Mouse (Mus musculus) thymus, postnatal 0 days (tissue): ENCODE data around the gene Pla2g12a. TPM values are rescaled to one million over a fixed set of nuclear protein-coding genes. Genes with fewer than 3 reads are reported as not detected.
A peak's percentile ranks its signal among the peaks of the same experiment; 100 is the strongest.

Source experiments
- DNase-seq: peaks from one replicate; pipeline ENCODE4 v3.0.0-alpha.2; 2015; ENCODE audit warnings: low spot score
- polyA plus RNA-seq: library from polyadenylated mRNA; unstranded; fragments of >200 nt; fragmentation: Nextera tagmentation; extraction: Ambion mirVana; gene quantifications from 2 replicates; pipeline ENCODE4 v1.2.1, GENCODE M21; 2015

Gene Pla2g12a
- 71.7 and 77.5 TPM in 2 replicates for polyA plus RNA-seq

DNA sequence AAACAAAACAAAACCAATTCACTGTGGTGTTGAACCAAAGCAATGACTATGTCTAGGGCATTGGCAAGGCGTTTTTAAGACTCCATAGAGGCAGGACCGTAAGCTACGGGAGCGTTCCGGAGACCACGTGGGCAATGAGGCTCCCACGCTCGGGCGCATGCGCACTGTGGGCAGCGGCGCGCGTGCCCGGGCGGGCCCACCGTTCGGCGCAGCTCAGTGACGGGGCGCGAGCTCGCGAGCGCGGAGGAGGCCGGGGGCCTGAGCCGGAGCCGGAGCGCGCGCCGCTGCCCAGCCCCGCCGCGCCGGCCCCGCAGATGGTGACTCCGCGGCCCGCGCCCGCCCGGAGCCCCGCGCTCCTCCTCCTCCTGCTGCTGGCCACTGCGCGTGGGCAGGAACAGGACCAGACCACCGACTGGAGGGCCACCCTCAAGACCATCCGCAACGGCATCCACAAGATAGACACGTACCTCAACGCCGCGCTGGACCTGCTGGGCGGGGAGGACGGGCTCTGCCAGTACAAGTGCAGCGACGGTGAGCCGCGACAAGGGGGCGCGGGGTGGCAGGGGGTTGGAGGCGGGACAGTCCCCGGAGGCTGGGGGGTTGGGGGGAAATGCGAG is at the start of gene Pla2g12a:
Gene Pla2g12a (plus strand): TSS at position 202 of the 617 bp plus-strand sequence.
- DNase-seq: peak; percentile 92

DNA sequence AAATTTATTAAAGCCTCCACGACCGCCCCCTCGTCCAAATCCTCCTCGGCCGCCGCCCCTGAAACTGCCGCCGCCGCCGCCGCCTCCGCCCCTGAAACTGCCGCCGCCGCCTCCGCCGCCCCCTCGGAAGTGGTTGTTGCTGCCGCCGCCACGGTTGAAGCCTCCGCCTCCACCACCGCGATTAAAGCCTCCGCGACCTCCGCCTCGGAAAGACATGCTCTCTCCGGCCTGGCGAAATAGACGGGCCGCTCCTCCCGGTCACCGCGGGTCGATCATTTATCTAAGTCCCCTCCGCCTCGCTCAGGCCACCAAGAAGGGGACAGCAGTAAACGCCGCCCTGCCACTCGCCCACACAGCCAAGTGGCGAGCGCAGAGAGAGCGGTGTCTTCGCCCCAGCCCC is 47.8 kb upstream of the Pla2g12a start:
- peak; percentile 51 for DNase-seq

DNA sequence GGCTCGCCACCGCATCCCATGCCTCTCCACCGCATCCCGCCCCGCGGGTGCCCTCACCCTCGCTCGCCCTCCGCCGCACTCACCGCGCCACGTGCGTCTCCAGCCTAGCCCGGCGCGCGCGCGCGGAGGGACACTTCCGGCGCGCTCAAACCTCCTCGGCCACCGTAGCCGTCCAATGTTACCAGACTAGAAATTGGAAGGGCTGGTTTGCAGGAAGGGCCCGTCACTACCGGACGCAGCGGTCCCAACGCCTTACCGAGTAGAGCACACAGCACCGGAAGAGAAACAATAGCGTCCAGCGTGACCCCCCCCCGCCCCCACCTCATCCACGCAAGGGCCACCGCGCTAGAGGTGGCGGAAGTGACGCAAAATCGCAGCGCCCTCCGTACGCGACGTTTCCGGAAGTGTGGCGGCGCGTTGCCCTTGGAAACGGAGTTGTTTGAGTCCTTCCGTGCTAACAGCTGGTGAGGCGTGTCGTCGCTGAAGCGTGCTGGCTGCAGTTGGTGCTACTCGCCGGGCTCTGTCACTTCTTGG is 47.3 kb upstream of the Pla2g12a start, which contains the start of gene Gar1:
Gene Gar1 (minus strand): TSS at position 362 of the 534 bp plus-strand sequence.
- DNase-seq: peak; percentile 98

DNA sequence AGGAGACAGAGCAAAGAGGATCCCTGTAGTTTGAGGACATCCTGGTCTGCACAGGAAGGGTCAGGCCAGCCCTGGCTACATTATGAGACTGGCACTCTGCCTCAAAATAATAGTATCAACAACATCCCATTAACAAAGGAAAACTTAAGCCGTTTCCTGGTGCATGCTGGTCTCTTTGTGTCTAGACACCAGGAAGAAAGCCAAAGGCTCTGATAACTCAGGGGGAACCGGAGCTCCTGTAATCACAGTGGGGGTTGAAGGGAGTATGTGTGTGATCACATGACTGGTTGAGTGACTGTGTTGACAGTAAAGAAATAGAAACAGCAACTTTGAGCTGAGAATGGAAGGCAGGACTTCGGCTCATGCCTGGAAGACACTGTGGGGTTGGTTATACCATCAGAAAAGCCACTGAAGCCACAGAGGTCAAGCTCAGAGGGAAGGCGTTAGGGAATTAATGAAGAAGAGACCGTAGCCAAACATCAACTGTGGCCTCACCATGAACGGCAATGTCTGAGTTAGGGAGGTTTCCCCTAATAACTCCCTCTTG is 42.9 kb upstream of the Pla2g12a start, which contains the start of gene Cfi:
Gene Cfi (plus strand): TSS at position 497 of the 547 bp plus-strand sequence.
- DNase-seq: no peak

DNA sequence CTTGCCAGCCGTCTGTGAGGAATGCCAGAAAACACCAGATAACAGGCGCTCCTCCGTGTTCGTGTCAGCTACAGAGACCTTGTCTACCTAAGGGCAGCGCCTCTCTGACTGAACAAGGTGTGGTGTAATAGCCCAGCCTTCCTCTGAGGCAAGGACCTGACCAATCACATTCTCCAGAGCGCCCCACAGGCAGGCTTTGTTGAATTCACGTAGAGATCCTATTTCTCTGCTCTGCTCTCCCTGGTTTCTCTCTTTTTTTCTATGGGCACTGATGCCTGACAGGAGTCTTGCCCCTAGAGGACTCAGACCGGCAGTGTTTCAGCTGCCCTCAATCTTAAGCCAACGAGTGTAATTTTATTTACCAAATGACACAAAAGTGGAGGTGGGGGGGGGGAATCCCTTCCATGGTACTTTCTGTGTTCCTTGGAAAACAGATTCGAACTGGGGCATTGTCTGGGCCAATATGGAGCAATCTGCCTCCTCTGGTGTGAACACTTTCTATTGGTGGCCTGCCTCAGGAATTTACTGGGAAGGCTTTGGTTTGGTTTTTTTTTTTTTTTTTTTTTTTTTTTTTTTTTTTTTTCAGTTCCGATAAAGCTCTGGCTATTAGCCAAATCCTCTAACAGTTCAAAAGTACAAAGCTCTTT is 42.2 kb upstream of the Pla2g12a start:
- no peak for DNase-seq

DNA sequence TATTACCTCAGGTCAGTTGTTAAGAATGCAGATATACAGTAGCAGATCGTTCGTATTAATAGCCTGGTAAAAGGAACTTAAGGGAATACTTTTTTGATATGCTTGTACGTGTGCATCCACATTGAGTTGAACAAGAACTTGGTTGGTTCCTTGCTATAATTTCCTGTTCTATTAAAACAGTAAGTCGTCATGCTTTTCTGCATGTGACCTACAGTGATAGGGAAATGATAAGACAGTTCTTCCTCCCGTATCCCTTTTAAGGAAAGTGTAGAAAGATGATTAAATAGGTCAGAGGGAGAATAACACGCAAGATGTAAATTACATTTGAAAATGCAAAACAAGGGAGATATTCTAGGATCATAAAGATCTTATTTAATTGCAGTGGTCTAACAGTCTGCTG is 41.4 kb upstream of the Pla2g12a start:
- DNase-seq: no peak

DNA sequence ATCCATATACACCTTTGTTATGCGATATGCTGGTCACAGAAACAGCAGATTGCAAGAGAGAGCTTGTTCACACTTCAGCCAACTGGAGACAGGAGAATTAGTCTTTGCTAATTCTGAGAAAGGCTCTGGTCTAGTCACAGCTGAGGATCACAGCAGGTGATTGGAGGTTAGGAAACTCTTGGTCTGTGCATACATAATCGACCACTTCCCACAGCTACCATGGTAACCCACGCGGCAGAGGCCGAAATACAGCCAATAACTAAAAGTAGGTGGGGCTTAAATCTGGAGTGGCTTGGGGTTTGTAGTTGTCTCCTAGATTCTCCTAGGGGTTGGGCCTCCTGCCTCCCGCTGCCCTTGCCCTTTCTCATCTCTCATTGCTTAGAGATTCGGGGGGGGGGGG is 40.4 kb upstream of the Pla2g12a start:
- no peak for DNase-seq

DNA sequence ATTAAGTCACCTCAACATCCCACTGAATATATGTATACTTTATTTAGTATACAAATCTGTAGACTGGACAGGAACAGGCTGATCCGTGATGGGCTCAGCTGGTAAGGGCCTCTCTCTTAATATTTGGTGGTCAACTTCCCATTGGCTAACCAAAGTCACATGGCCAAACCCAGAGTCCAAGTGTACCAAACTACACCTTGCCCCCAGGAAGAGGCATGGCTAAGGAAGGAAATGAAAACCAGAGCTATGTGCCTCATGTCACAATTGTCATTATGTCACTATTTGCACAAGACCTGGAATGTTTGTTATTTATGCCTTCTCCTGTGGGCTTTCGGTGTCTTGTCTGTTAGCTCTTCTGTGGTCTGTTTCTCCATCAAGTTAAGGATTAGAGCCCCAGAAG is 32.5 kb upstream of the Pla2g12a start:
- DNase-seq: no peak

DNA sequence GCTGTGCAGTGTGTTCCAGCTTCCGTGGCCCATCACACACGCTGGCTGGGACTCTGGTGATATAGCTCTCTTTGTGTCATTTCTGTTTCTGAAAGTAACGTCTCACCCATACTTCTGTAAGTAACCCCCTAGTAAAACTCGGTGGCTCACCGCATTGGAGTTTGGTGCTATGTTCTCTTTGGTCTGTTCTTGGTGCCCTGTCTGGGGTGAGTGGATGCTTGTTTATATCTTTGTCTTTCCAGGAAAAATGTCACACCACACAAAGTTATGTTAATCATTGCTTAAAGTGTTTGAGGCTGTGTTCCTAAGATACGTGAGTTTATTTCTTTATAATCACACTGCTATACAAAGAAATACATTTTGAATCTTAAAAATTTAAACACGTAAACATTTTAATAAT is 31.6 kb upstream of the Pla2g12a start:
- no peak for DNase-seq

DNA sequence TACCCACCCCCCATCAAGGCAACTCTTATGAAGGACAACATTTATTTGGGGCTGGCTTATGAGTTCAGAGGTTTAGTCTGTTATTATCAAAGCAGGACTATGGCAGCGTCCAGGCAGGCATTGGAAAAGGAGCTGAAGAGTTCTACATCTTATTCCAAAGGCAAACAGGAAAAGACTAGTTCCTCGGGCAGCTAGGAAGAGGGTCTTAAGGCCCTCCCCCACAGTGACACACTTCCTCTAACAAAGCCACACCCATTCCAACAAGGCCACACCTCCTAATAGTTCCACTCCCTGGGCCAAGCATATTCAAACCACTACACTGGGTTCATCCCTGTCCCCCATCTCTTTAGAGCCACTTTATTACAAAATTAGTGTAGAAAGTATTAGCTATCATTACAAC is 15.8 kb upstream of the Pla2g12a start:
- DNase-seq: no peak

DNA sequence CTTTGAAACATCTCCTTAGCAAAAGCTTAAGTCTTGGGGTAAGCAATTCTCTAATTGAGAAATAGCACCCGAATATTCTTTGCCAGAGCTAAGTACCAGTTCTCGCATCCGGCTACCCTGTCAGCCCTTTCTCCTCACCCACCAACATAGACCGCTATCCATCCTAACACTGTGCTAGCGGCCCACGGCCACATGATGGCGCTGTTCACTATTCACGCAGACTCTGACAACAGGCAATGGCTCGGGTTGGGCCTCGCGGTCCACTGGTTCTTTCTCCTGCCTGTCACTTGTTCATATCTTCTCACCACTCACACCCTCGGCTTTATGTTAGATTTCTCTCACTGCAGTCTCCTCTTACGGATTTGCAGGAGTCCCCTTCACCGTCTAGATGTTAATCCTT is 14.7 kb upstream of the Pla2g12a start:
- DNase-seq: peak; percentile 52

DNA sequence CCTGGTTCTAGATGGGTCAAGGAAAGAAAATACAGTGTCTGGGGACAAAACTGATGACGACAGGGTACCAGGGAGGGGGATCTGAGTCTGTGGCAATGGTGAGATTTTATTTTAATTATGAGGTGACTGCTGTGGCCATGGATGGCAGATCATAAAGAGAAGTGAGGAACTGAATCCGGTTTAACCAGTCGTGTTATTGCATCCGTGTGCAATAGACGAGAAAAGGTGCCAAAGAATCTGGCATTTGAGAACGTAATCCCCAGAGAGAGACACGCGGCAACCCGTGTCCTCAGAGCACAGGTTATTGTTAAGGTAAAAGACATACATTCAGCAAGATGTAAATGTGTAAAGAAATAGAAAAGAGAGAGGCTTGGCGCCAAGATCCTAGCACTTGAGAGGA is 1.1 kb upstream of the Pla2g12a start:
- DNase-seq: no peak

DNA sequence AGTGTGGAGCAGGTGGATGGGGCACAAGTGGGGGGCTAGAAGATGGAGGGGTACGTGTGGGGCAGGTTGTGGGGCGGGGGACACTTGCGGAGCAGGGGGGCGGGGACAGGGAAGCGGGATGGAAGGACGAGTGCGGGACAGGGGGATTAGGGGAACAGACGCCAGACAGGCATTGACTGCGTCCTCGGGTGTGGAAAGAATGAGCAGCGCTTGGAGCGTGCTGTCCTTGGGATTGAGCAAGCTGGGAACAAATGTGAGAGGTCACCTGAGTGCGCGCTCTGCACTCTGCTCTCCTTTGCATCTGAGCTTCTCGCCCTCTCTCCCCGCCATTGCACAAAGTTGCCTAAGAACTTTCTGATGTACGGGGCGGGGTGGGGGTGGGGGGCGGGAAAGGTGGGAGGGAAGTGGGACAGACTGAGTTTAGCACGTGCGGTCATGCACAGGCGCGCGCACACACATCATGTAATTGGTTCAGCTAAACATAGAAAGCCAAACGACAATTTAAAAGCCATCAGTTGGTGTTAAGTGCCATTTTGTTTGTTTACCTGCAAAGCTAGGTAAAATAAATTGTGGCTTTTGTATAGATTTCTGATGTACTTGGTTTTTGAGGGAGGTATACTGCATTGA is 838 bp downstream of the Pla2g12a start:
- DNase-seq: peak; percentile 59

DNA sequence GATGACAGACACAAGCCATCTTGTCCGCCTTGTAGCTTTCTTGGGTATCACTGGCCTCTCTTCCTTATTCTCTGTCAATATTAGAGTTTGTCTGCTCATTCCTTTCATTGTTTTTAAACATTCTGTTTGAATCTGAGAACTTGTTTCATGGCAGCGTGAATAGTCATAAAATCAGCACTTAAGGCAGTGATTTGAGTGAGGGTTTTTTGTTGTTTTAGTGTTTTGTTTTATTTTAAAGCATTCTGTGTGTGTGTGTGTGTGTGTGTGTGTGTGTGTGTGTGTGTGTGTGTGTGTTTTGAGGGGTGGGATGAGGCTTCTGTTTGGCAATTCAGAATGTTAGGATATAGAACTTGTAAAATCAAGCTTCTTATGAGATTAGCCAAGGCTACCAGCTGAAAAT is 1.5 kb downstream of the Pla2g12a start:
- no peak for DNase-seq

DNA sequence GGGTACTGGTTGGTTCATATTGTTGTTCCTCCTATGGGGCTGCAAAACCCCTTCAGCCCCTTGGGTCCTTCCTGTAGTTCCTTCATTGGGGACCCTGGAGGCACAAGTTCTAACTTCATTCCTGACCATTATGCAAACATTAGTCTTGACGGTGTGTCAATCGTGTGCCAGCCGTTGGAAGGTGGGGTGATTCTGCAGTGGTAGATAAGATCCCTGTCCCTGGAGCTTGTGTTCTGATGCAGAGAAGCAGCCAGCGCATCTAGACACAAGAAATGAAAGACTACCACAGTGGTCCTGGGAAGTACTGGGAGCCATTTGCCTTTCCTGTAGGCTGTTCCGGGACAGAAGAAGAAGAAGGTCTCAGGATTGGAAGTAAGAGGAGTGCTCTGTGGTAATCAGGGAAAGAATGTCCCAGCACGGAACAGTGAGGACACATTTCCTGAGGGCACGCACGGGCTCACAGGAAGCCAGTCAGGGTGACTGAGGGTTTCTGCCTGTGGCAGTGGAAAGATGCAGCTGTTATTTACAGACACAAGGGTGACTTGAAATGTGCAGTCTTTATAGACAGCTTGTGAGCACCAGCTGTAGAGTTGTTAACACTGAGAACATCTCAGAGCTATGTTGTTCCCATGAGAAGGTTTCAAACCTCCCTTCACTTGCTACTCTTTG is 2.7 kb downstream of the Pla2g12a start:
- peak; percentile 72 for DNase-seq

DNA sequence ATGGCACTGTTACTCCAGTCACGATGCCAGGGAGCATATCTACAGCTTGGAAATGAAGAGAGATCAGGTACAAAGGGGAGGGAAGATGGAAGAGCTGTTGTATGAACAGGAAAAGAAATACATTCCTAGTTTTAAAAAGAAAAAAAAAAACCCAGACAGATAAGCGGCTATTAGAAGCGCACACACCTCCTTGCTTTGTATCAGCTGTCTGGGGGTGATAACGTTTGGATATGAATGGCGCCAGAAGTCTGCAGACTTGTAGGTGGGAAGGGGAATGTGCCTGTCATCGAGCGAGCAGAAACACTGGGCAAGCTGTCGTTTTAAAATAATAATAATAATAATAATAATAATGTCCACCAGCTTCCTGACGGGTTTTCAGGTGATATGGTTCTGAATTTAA is 7.2 kb downstream of the Pla2g12a start:
- no peak for DNase-seq

DNA sequence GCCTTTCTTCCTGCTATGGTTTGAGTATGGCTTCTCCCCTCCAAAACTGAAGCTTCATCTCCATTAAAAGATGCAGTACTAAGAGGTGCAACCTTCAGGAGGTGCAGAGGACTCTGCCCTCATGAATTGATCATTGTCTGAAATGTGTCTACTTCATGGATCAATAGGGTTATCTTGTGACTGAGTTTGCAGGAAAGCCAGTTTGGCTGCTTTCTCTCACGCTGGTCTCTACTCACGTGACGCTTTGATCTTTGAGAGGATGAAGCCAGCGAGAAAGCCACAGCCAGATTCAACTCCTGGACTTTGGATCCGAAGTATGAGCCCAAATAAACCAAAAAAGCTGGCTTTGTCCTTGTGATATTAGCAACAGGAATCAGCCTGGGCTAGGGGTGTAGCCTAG is 8.0 kb downstream of the Pla2g12a start:
- no peak for DNase-seq

DNA sequence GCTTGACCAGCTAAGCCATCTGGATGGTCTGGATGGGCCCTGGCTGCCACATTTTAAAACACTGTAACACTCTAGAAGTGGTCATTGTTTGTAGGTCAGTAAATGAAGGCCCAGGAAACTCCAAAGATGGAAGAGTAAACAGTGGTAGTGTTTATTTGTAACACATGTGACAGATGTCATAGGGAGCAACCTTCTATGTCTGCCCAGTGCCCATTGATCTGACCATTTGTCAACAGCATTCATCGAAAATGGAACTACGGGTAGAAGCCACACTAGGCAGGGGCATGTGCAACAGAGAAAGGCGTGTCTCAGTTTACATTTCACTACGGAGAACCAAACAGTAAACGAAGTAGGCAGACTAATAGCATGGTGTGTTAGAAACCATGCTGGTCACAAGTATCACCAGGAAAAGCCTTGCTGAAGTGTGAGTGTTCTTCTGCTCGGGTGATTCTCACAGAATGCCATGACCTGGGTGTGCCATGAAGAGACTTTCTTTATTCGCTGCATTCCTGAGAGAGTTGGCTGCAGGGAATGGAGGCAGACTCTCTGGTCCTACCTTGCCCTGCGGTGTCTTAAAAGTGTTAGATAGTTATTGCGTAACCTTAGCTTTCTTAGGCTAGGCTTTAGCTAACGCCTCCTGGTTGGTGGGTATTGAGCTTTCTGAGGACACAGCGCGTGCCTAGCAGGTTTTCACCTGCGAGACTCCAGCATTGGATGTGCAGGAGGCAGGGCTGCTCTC is 9.5 kb downstream of the Pla2g12a start:
- DNase-seq: no peak

DNA sequence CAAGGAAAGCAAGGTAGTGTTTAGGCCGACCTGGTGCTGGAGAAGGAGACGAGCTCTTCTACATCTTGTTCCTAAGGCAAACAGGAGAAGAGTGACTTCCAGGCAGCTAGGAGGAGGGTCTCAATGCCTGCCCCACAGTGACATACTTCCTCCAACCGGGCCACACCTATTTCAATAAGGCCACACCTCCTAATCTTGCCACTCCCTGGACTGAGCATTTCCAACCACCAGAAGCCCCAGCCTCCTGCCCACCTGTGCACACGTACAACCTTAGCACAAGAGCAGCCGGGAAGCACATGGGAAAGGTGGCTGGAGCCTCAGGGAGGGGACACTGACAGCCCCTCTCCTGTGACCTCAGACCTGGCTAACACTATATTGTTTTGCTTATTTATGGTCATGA is 13.6 kb downstream of the Pla2g12a start:
- DNase-seq: no peak

DNA sequence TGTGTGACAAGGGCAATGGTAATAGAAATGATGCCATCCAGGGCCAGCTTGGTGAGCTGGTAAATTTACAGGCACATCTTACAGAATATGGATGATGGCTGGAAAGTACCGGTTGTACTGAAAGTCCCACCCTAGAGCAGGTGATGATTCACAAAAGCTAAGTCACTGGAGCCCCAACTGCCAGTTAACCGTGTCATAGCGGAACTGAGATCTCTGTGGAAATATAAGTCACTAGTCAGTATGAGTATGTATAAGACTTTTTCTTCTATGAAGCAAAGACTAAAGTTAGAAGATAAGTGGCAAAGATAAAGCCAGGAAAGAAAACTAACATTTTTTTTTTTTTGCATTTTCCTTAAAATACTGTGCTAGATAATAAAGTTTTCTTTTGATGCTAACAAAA is 14.7 kb downstream of the Pla2g12a start:
- DNase-seq: no peak

DNA sequence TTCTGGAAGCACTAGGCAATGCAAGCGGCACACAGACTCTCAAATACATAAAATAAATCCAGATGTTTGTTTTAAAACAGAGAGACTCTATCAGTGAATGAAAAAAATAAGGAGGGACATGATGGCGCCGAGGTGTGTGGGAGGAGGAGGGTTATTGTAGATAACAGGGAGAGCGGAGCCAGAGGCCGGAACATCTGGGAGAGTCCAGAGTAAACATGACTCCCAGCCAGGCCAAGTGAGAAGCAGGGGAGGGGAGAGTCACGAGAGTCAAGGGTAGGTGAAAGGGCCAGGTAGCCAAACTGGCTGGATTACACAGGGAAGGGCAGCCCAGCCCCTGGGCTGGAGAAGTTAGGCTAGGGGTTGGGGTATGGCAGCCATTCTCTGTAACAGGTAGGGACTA is 18.2 kb downstream of the Pla2g12a start:
- no peak for DNase-seq
